25 mouse cellular contexts compared by ENCODE assay signal in genomic region chr13:42238520-42238919, GRCm38 (mm10).
DNase-seq lines count a peak whose midpoint lies in the region; ATAC-seq and TF ChIP-seq lines count a peak whose summit lies in the region.
"Had no signal": no experiment of that assay in that cellular context is flagged by ENCODE, and none has a peak within 500 bp of the region (broad histone marks: within the 10 kb centered on the region; RNA-seq: fewer than 3 reads in every experiment).

No protein-coding gene starts in this region.

- H3K27ac ChIP-seq in heart, embryonic 11.5 days (ENCODE audit: low read depth, low read length), result 0 out of 2 replicates have a peak overlapping the region, but pooled peaks have one; percentile 10
- peak overlapping the region; percentile 41; the same call in 1 of the 2 replicates for H3K27ac ChIP-seq in lung, embryonic 15.5 days
- no peak overlapping the region for H3K27ac ChIP-seq in lung, postnatal 0 days (ENCODE audit: low read length)
- H3K27ac ChIP-seq: embryonic facial prominence, embryonic 10.5 days; embryonic facial prominence, embryonic 12.5 days; forebrain, embryonic 13.5 days had no signal

- DNase-seq in heart, adult 18-20 months, result no peak
- DNase-seq in lung, adult 2 months, result no peak
- DNase-seq in lung, postnatal 0 days (ENCODE audit: low spot score), result peak; percentile 84
- peak; percentile 46 for DNase-seq in lung, postnatal 25 days (ENCODE audit: low spot score)
- DNase-seq in urinary bladder, adult 2 months (ENCODE audit: low spot score), result no peak
- DNase-seq in urinary bladder, postnatal 4 days (ENCODE audit: low spot score in 2 of 2), result no peak
- DNase-seq: adrenal gland, adult 8-10 months; adrenal gland, postnatal 14 days; adrenal gland, postnatal 36 days; B cell, adult 2 months; cerebellum, adult 11-12 months; cerebellum, adult 2 months; cerebellum, adult 9-10 months; cerebellum, postnatal 10 days; cerebellum, postnatal 25 days had no signal

- no peaks in the 10 kb centered on the region for H3K9me3 ChIP-seq in heart, embryonic 11.5 days (replicated peaks; ENCODE audit: control insufficient read depth, low read length)
- no peaks in the 10 kb centered on the region for H3K9me3 ChIP-seq in lung, embryonic 15.5 days
- no peaks in the 10 kb centered on the region for H3K9me3 ChIP-seq in lung, postnatal 0 days (ENCODE audit: low read length)
- H3K9me3 ChIP-seq: embryonic facial prominence, embryonic 12.5 days; forebrain, embryonic 13.5 days; G1E had no signal

- TF ChIP-seq CTCF in lung, adult 2 months (IDR thresholded peaks at IDR 0.05; ENCODE audit: insufficient read depth, low read length), result no peak
- TF ChIP-seq CTCF in lung, postnatal 0 days (IDR thresholded peaks at IDR 0.05), result no peak

- no peak overlapping the region for H3K4me2 ChIP-seq in heart, embryonic 11.5 days
- no peak overlapping the region for H3K4me2 ChIP-seq in lung, embryonic 15.5 days
- no peak overlapping the region for H3K4me2 ChIP-seq in lung, postnatal 0 days (replicated peaks; ENCODE audit: low read depth, low read length)
- H3K4me2 ChIP-seq: embryonic facial prominence, embryonic 12.5 days; forebrain, embryonic 13.5 days had no signal

- no peak overlapping the region for H3K9ac ChIP-seq in heart, embryonic 11.5 days (ENCODE audit: low read depth, low read length)
- no peak overlapping the region for H3K9ac ChIP-seq in lung, embryonic 15.5 days
- no peak overlapping the region for H3K9ac ChIP-seq in lung, postnatal 0 days (replicated peaks; ENCODE audit: low read depth)
- H3K9ac ChIP-seq: embryonic facial prominence, embryonic 12.5 days; forebrain, embryonic 13.5 days had no signal

- H3K36me3 ChIP-seq in heart, embryonic 11.5 days (ENCODE audit: control insufficient read depth, insufficient read depth, low read length), result no peaks in the 10 kb centered on the region
- H3K36me3 ChIP-seq in lung, embryonic 15.5 days, result no peaks in the 10 kb centered on the region
- H3K36me3 ChIP-seq in lung, postnatal 0 days (ENCODE audit: insufficient read depth, low read length), result no peaks in the 10 kb centered on the region
- H3K36me3 ChIP-seq: embryonic facial prominence, embryonic 10.5 days; embryonic facial prominence, embryonic 12.5 days; G1E had no signal

- 77% methylated on average over 3 of the region's 3 CpGs for WGBS in heart, embryonic 11.5 days (ENCODE audit: insufficient replicate concordance)
- WGBS in lung, embryonic 15.5 days, result 56% methylated on average over 3 of the region's 3 CpGs
- 78% methylated on average over 3 of the region's 3 CpGs for WGBS in lung, adult 2 months
- WGBS in lung, postnatal 0 days, result 48% methylated on average over 3 of the region's 3 CpGs

- H3K4me3 ChIP-seq in heart, embryonic 11.5 days (ENCODE audit: low read depth, low read length), result no peak overlapping the region
- H3K4me3 ChIP-seq in lung, embryonic 15.5 days, result no peak overlapping the region
- no peak overlapping the region for H3K4me3 ChIP-seq in lung, adult 2 months (replicated peaks; ENCODE audit: extremely low read depth, low read depth, low read length)
- no peak overlapping the region for H3K4me3 ChIP-seq in lung, postnatal 0 days (ENCODE audit: low read depth, low read length)
- H3K4me3 ChIP-seq: embryonic facial prominence, embryonic 10.5 days; embryonic facial prominence, embryonic 12.5 days; forebrain, embryonic 13.5 days had no signal

- no peaks in the 10 kb centered on the region for H3K27me3 ChIP-seq in heart, embryonic 11.5 days (ENCODE audit: control insufficient read depth, insufficient read depth, low read length)
- no peaks in the 10 kb centered on the region for H3K27me3 ChIP-seq in lung, embryonic 15.5 days
- no peaks in the 10 kb centered on the region for H3K27me3 ChIP-seq in lung, postnatal 0 days (replicated peaks; ENCODE audit: insufficient read depth, low read length)
- H3K27me3 ChIP-seq: CH12.LX; embryonic facial prominence, embryonic 12.5 days; forebrain, embryonic 13.5 days; Patski had no signal

- ATAC-seq in heart, embryonic 11.5 days (replicated peaks; ENCODE audit: insufficient number of reproducible peaks, low FRiP score, low TSS enrichment), result no peak
- 0 out of 2 replicates have a peak, but pooled peaks have one; percentile 42 for ATAC-seq in lung, embryonic 15.5 days (ENCODE audit: borderline replicate concordance, extremely low read depth, low FRiP score, low TSS enrichment)
- peak; percentile 91 for ATAC-seq in lung, postnatal 0 days
- ATAC-seq: activated CD4-positive, CD25-positive, alpha-beta regulatory T cell, adult 4 months; CD4-positive, CD25-positive, alpha-beta regulatory T cell, adult 4 months; forebrain, embryonic 13.5 days; Patski had no signal

- peak; percentile 35; the same call in 1 of the 2 replicates for TF ChIP-seq EP300 in lung, postnatal 0 days (IDR thresholded peaks at IDR 0.05)

- TF ChIP-seq POLR2A in lung, adult 2 months (IDR thresholded peaks at IDR 0.05; ENCODE audit: borderline replicate concordance, extremely low read depth, low read depth, low read length), result no peak

- H3K4me1 ChIP-seq in heart, embryonic 11.5 days (ENCODE audit: control insufficient read depth, insufficient read depth, low read length), result no peaks in the 10 kb centered on the region; the same call in 1 of the 2 replicates
- peaks cover 8% of the 10 kb centered on the region; the same call in 1 of the 2 replicates for H3K4me1 ChIP-seq in lung, embryonic 15.5 days
- H3K4me1 ChIP-seq in lung, adult 2 months (ENCODE audit: control insufficient read depth, insufficient read depth, low read length), result no peaks in the 10 kb centered on the region
- H3K4me1 ChIP-seq in lung, postnatal 0 days (ENCODE audit: insufficient read depth, low read depth, low read length), result no peaks in the 10 kb centered on the region
- H3K4me1 ChIP-seq: embryonic facial prominence, embryonic 12.5 days had no signal

Comparison
In these comparisons a context has a peak if more than half of its experiments do, and no peak if none do; other contexts are left out.
1. DNase-seq: peak in lung, postnatal 0 days (single experiment) and lung, postnatal 25 days (single experiment); none in heart, adult 18-20 months (0 of 2), lung, adult 2 months (single experiment), urinary bladder, adult 2 months (single experiment) and urinary bladder, postnatal 4 days (0 of 2).